Mouse (Mus musculus) embryonic facial prominence, embryonic 10.5 days (tissue): ENCODE measurements around the gene Minar1. TPM values are rescaled to one million over a fixed set of nuclear protein-coding genes. Genes with fewer than 3 reads are reported as not detected.

Experiments used
- DNase-seq: peaks from one replicate; pipeline ENCODE4 v3.0.0-alpha.2; 2017; ENCODE audit warnings: low spot score
- H3K27ac ChIP-seq: fragments of 300-500 bp; sonication (generic); replicated peaks from 2 replicates; pipeline ENCODE4 v1.5.1; 2016; ENCODE audit warnings: mild to moderate bottlenecking
- H3K27me3 ChIP-seq: fragments of 300-500 bp; sonication (generic); replicated peaks from 2 replicates; pipeline ENCODE4 v1.6.1; 2016; ENCODE audit warnings: low read depth, mild to moderate bottlenecking; ENCODE audit not compliant: poor library complexity, severe bottlenecking
- H3K36me3 ChIP-seq: fragments of 300-500 bp; sonication (generic); replicated peaks from 2 replicates; pipeline ENCODE4 v1.6.1; 2016; ENCODE audit warnings: mild to moderate bottlenecking, moderate library complexity
- H3K4me1 ChIP-seq: fragments of 300-500 bp; sonication (generic); 2 replicates; pipeline ENCODE4 v1.6.1; 2016
- H3K4me3 ChIP-seq: fragments of 300-500 bp; sonication (generic); 2 replicates; pipeline ENCODE4 v1.5.1; 2016; ENCODE audit warnings: mild to moderate bottlenecking, moderate library complexity
- H3K9me3 ChIP-seq: fragments of 300-500 bp; sonication (generic); 2 replicates; pipeline ENCODE4 v1.6.1; 2016; ENCODE audit warnings: mild to moderate bottlenecking
- WGBS: fragments of 180-500 bp; shearing (Covaris S2); methylation state at CpG from one replicate; pipeline ENCODE4 v1.1.7; 2016; 5-methylcytosine and 5-hydroxymethylcytosine counted together
- polyA plus RNA-seq: library from polyadenylated mRNA; unstranded; fragments of >200 nt; fragmentation: Nextera tagmentation; extraction: Ambion mirVana; gene quantifications from 2 replicates; pipeline ENCODE4 v1.2.1, GENCODE M21; 2016

Minar1 gene
- polyA plus RNA-seq, 1 experiment from 2014 or later: 0.07 TPM

GRCm38 (mm10) chr9:89601891-89602290, 21.0 kb downstream of the Minar1 start:
- DNase-seq: no peak
- 93% methylated on average over 9 of the region's 9 CpGs for WGBS
- Histone ChIP-seq H3K27me3 (no peaks in the 10 kb centered on the region), H3K27ac (no peak overlapping the region), H3K36me3 (no peaks in the 10 kb centered on the region), H3K9me3 (no peaks in the 10 kb centered on the region), H3K4me3 (no peak overlapping the region), H3K4me1 (no peaks in the 10 kb centered on the region)

- Histone ChIP-seq H3K36me3 (no peaks in the 10 kb centered on the region), H3K9me3 (no peaks in the 10 kb centered on the region), H3K27me3 (no peaks in the 10 kb centered on the region), H3K4me3 (no peak overlapping the region), H3K27ac (no peak overlapping the region), H3K4me1 (no peaks in the 10 kb centered on the region)
- no peak for DNase-seq
- 89% methylated on average over 7 of the region's 7 CpGs for WGBS
Observed at GRCm38 (mm10) chr9:89600677-89601076, 22.2 kb downstream of the Minar1 start.

DNA sequence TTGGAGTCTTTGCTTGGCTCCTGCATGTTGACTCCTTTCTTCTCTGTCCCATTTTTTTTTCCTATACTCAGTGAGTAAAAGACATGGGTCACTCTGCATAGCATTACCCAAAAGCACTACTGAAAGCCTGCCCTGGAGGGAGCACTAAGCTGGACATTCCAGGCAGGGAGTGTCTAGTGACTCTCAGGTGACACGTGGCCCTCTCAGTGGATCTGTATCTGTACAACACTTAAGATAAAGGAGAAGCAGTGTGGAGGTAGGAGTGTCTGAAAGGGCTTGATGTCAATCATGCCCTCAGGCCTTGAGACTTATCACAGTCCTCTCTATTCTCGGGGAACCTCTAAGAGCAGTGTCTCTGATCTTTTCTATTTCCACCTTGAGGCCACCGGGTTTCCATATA, 25.9 kb downstream of the Minar1 start:
- no peaks in the 10 kb centered on the region for H3K27me3 ChIP-seq
- H3K4me3 ChIP-seq: no peak overlapping the region
- no peaks in the 10 kb centered on the region for H3K9me3 ChIP-seq
- no peak for DNase-seq
- whole genome bisulfite sequencing: 66% methylated on average over 3 of the region's 3 CpGs
- H3K36me3 ChIP-seq: no peaks in the 10 kb centered on the region
- no peak overlapping the region for H3K27ac ChIP-seq
- H3K4me1 ChIP-seq: no peaks in the 10 kb centered on the region; the same call in 1 of the 2 replicates

DNA sequence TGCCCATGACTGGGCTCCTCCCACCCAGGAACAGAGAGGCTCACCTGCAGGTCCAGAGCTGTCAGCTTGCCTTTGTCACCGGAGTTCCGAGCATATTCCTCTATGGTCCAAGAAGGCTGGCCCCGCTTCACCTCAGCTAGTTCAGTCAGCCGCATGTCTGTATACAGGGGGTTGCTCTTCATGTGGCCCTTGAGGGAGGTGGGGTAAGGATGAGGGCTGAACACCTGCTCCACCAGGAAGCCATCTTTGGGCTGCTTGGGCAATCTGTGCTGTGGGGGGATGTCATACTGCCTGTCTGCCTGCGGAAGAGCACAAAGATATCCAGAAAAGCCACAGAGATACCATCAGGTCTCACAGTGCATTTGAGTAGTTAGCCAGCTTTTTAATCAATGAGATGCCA, 26.5 kb downstream of the Minar1 start:
- no peaks in the 10 kb centered on the region for H3K9me3 ChIP-seq
- no peaks in the 10 kb centered on the region for H3K27me3 ChIP-seq
- 87% methylated on average over 5 of the region's 5 CpGs for WGBS
- H3K4me1 ChIP-seq: no peaks in the 10 kb centered on the region; the same call in 1 of the 2 replicates
- no peak for DNase-seq
- H3K4me3 ChIP-seq: no peak overlapping the region
- no peak overlapping the region for H3K27ac ChIP-seq
- H3K36me3 ChIP-seq: no peaks in the 10 kb centered on the region

GRCm38 (mm10) chr9:89592391-89592790, 30.5 kb downstream of the Minar1 start:
- no peak for DNase-seq
- Histone ChIP-seq H3K27ac (no peak overlapping the region), H3K27me3 (no peaks in the 10 kb centered on the region), H3K4me1 (no peaks in the 10 kb centered on the region; the same call in 1 of the 2 replicates), H3K36me3 (no peaks in the 10 kb centered on the region), H3K4me3 (no peak overlapping the region), H3K9me3 (no peaks in the 10 kb centered on the region)
- 87% methylated on average over 3 of the region's 3 CpGs for WGBS

DNA sequence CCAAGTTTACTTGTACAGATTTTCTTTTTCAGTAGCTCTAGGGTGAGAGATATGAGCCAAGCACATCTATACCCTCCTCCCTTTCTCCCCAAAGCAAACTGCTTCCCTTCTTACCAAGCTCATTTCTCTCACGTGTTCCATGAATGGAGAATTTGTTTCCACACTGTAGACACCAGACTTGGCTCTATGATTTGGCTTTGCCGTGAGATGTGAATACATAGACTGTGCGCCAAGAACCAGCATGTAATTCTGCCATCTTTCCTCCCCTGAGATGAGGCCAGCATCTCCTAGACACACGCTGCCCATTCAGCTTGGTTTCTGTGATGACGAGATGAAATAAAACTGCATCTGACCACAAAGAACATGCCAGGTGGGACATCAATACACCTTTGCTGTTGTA, 44.5 kb downstream of the Minar1 start:
- no peaks in the 10 kb centered on the region for H3K36me3 ChIP-seq
- no peaks in the 10 kb centered on the region for H3K4me1 ChIP-seq
- H3K4me3 ChIP-seq: no peak overlapping the region
- no peaks in the 10 kb centered on the region for H3K9me3 ChIP-seq
- no peak overlapping the region for H3K27ac ChIP-seq
- H3K27me3 ChIP-seq: no peaks in the 10 kb centered on the region
- DNase-seq: no peak
- WGBS: 88% methylated on average over 5 of the region's 5 CpGs

DNA sequence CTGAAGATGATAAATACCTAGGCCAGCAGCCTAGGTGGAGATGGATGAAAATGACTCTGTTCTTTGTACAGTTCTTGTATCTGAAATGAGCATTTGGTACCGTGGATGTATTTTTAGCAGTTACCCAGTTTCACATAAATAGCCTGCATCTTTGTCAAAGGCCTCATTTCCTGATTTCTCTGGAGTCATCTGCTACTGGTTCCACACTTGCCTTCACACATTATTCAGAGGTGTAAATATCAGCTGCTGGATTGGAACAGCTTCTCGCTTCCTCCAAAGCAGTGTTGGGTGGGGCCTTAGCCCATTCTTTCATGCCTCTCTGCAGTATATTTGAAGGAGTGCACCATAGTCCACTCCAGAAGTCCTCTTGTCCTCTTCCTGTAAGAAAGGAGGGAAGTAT, 70.3 kb downstream of the Minar1 start:
- no peak for DNase-seq
- H3K4me3 ChIP-seq: no peak overlapping the region
- no peaks in the 10 kb centered on the region for H3K4me1 ChIP-seq
- no peaks in the 10 kb centered on the region for H3K36me3 ChIP-seq
- WGBS: 87% methylated on average over 2 of the region's 2 CpGs
- H3K27ac ChIP-seq: no peak overlapping the region
- H3K27me3 ChIP-seq: no peaks in the 10 kb centered on the region
- no peaks in the 10 kb centered on the region for H3K9me3 ChIP-seq

Other genes starting within 250 kb of the Minar1 start
- gene Tmed3, start 81.9 kb upstream of the Minar1 start, polyA plus RNA-seq: 43.3 and 45.6 TPM in 2 replicates
- gene Ankrd34c, start 115.3 kb upstream of the Minar1 start, polyA plus RNA-seq: 0.05 TPM in 1 of 2 replicates, not detected in the other